Mouse (Mus musculus) cerebellum, adult 11 months (tissue): Measurements from ENCODE around the gene Nudt19.
A peak's percentile ranks its signal among the peaks of the same experiment; 100 is the strongest.
"Not testable (repeated sequence)": the region's sequence is repeated elsewhere in the genome, so short reads cannot be mapped to it uniquely, and the experiment has no call there.

Experiments used
- DNase-seq: peaks from one replicate; pipeline ENCODE4 v3.0.0; 2022

Nudt19 gene

GRCm38 (mm10) chr7:35564872-35565271 lies 8.8 kb upstream of the Nudt19 start:
- not testable (repeated sequence) for DNase-seq

- no peak for DNase-seq
These were observed 8.2 kb upstream of the Nudt19 start for GRCm38 (mm10) chr7:35564067-35564865.

- DNase-seq = no peak
These were observed 7.0 kb upstream of the Nudt19 start for GRCm38 (mm10) chr7:35563071-35563470.

- DNase-seq = no peak
These were observed 3.7 kb upstream of the Nudt19 start for GRCm38 (mm10) chr7:35559838-35560237.

GRCm38 (mm10) chr7:35558681-35559080 lies 2.6 kb upstream of the Nudt19 start:
- no peak for DNase-seq

- DNase-seq = no peak
These were observed 1.5 kb upstream of the Nudt19 start for GRCm38 (mm10) chr7:35557577-35557976.

GRCm38 (mm10) chr7:35556905-35557304 lies 801 bp upstream of the Nudt19 start:
- no peak for DNase-seq

GRCm38 (mm10) chr7:35555224-35556204 lies 590 bp downstream of the Nudt19 start:
- peak; percentile 80 for DNase-seq

- DNase-seq = peak; percentile 38
These were observed 1.4 kb downstream of the Nudt19 start for GRCm38 (mm10) chr7:35554605-35555175.

GRCm38 (mm10) chr7:35553751-35554604 lies 2.1 kb downstream of the Nudt19 start:
- peak; percentile 19 for DNase-seq

- DNase-seq = peak; percentile 27
These were observed 10.2 kb downstream of the Nudt19 start for GRCm38 (mm10) chr7:35545881-35546280.

- DNase-seq = no peak
These were observed 18.5 kb downstream of the Nudt19 start, which contains the start of gene Tdrd12 for GRCm38 (mm10) chr7:35537562-35537961. Gene Tdrd12 (minus strand): TSS chr7:35537745.

GRCm38 (mm10) chr7:35535750-35536512 lies 20.2 kb downstream of the Nudt19 start:
- no peak for DNase-seq

- not testable (repeated sequence) for DNase-seq
These were observed 25.6 kb downstream of the Nudt19 start for GRCm38 (mm10) chr7:35530544-35530943.

GRCm38 (mm10) chr7:35530026-35530425 lies 26.1 kb downstream of the Nudt19 start:
- no peak for DNase-seq

GRCm38 (mm10) chr7:35526795-35527194 lies 29.3 kb downstream of the Nudt19 start:
- no peak for DNase-seq

GRCm38 (mm10) chr7:35501995-35502394 lies 54.1 kb downstream of the Nudt19 start:
- no peak for DNase-seq

- no peak for DNase-seq
These were observed 58.6 kb downstream of the Nudt19 start for GRCm38 (mm10) chr7:35497516-35497915.
